Mouse (Mus musculus): ENCODE measurements around the gene Tmem104.

Gene Tmem104

GRCm38 (mm10) chr11:115229021-115229930, 42.0 kb downstream of the Tmem104 start:
- no peak for DNase-seq (ENCODE audit: low read depth, low spot score)

GRCm38 (mm10) chr11:115231168-115231915, 44.1 kb downstream of the Tmem104 start:
- DNase-seq (ENCODE audit: low read depth, low spot score), result peak; percentile 80

- DNase-seq (ENCODE audit: low read depth, low spot score), result no peak
Measured at GRCm38 (mm10) chr11:115231924-115232323, 44.6 kb downstream of the Tmem104 start.

- no peak for DNase-seq (ENCODE audit: low read depth, low spot score)
Measured at GRCm38 (mm10) chr11:115232889-115233288, 45.6 kb downstream of the Tmem104 start.

- no peak for DNase-seq (ENCODE audit: low read depth, low spot score)
Measured at GRCm38 (mm10) chr11:115233526-115234290, 46.4 kb downstream of the Tmem104 start.

GRCm38 (mm10) chr11:115234320-115235044, 47.2 kb downstream of the Tmem104 start:
- DNase-seq (ENCODE audit: low read depth, low spot score), result no peak

- DNase-seq (ENCODE audit: low read depth, low spot score), result no peak
Measured at GRCm38 (mm10) chr11:115236570-115236969, 49.3 kb downstream of the Tmem104 start.

- DNase-seq (ENCODE audit: low read depth, low spot score), result no peak
Measured at GRCm38 (mm10) chr11:115241402-115241801, 54.1 kb downstream of the Tmem104 start.

GRCm38 (mm10) chr11:115242746-115243145, 55.5 kb downstream of the Tmem104 start:
- DNase-seq (ENCODE audit: low read depth, low spot score), result no peak

- DNase-seq (ENCODE audit: low read depth, low spot score), result no peak
Measured at GRCm38 (mm10) chr11:115243783-115244182, 56.5 kb downstream of the Tmem104 start.

GRCm38 (mm10) chr11:115244840-115245239, 57.6 kb downstream of the Tmem104 start:
- no peak for DNase-seq (ENCODE audit: low read depth, low spot score)

- DNase-seq (ENCODE audit: low read depth, low spot score), result no peak
Measured at GRCm38 (mm10) chr11:115246386-115246785, 59.1 kb downstream of the Tmem104 start.

GRCm38 (mm10) chr11:115247240-115247639, 60.0 kb downstream of the Tmem104 start:
- DNase-seq (ENCODE audit: low read depth, low spot score), result no peak

- DNase-seq (ENCODE audit: low read depth, low spot score), result no peak
Measured at GRCm38 (mm10) chr11:115247945-115248344, 60.7 kb downstream of the Tmem104 start.

GRCm38 (mm10) chr11:115249721-115250404, 62.6 kb downstream of the Tmem104 start:
- no peak for DNase-seq (ENCODE audit: low read depth, low spot score)

GRCm38 (mm10) chr11:115250405-115251090, 63.3 kb downstream of the Tmem104 start:
- no peak for DNase-seq (ENCODE audit: low read depth, low spot score)

- no peak for DNase-seq (ENCODE audit: low read depth, low spot score)
Measured at GRCm38 (mm10) chr11:115251258-115251657, 64.0 kb downstream of the Tmem104 start.

GRCm38 (mm10) chr11:115257775-115258510, 70.7 kb downstream of the Tmem104 start:
- peak; percentile 50 for DNase-seq (ENCODE audit: low read depth, low spot score)

GRCm38 (mm10) chr11:115259134-115259533, 71.8 kb downstream of the Tmem104 start:
- no peak for DNase-seq (ENCODE audit: low read depth, low spot score)

All from CD4-positive, CD25-positive, alpha-beta regulatory T cell, adult 2 months (primary cell).